Mouse (Mus musculus) liver, adult 10 weeks (tissue): Measurements from ENCODE around the gene Nfrkb. TPM values are rescaled to one million over a fixed set of nuclear protein-coding genes. Genes with fewer than 3 reads are reported as not detected.

Experiments used
- polyA plus RNA-seq: library from polyadenylated mRNA; stranded (reverse); fragments of 350-450 nt; fragmentation: Illumina TruSeq; extraction: RNeasy Lipid Tissue Mini Kit (QIAGEN cat#74804); gene quantifications from one replicate; pipeline ENCODE4 v1.2.3, GENCODE M21; 2014; ENCODE audit warnings: low read depth, low replicate concordance

The Nfrkb gene
- polyA plus RNA-seq = 1.7 TPM

DNA sequence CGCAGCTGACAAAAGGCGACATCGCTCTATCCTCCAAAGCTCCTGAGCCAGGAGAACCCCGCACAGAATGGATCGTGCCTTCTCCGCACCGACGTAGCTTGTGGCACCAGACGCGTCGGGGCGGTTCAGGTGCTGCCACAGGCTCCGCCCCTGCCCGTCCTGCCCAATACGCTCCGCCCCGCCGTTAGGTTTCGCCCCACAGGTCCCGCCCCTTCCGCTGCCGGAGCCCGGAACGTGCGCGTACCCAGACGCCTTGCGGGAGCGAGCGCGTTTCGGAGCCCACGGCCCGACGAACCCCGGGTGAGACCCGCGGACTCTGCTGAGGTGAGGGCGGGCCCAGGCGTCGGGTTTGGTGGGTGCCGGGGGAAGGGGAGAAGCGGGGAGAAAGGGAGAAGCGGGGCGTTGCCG lies at the start of gene Nfrkb:
Gene Nfrkb, plus strand, starts transcription at position 246 of the 408 bp plus-strand sequence.

DNA sequence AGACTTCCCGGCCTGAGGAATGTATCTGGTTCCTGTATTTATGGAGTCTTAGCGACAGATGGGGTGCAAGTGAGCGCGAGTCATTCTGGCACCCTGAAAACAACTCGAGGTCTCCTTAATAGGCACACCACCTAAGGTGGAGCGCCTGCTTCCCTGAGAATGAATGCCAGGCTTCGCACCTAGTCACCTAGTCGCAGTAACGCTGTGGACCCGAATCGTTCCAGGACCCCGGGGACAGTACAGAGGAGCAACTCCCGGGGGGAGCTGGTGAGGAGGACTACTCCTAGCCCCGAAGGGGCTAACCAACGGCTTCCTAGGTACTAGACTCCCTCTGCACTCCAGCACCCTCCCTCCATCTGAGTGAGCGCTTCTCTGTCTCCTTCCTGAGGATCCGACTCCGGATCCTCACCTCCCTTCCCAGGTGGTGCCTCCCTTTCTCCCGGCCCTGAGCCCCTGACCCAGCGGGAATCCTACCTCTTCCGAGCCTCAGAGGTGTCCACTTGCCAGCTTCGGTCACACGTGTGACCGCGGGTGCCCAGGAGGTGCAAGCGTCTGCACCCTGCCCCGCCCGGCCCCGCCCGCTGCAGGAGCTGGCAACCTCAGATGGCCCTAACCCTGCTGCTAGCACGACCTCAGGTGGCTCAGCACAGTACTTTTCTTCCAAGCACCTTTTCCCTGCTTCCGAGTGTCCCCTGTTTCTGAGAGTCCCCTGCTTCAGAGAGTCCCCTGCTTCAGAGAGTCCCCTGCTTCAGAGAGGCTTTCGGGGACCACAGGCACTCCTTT lies 77.9 kb downstream of the Nfrkb start, which contains the start of gene Tmem45b:
Gene Tmem45b, minus strand, starts transcription at position 771 of the 783 bp plus-strand sequence.

Other genes starting within 250 kb of the Nfrkb start
- 263 TPM for gene Aplp2, start 174.4 kb upstream of the Nfrkb start, polyA plus RNA-seq
- gene Prdm10, start 105.7 kb upstream of the Nfrkb start, polyA plus RNA-seq = 5.6 TPM
- gene Tmem45b, start 78.3 kb downstream of the Nfrkb start, polyA plus RNA-seq = 0.53 TPM